Mouse (Mus musculus) kidney, postnatal 14 days (tissue): ENCODE measurements around the gene Itih1.
A peak's percentile ranks its signal among the peaks of the same experiment; 100 is the strongest.

ENCODE experiments used
- DNase-seq: peaks from one replicate; pipeline ENCODE4 v3.0.0; 2022; ENCODE audit warnings: mixed read lengths

Gene Itih1

GRCm38 (mm10) chr14:30943038-30943437 is at the start of gene Itih1:
Itih1 (minus strand) TSS chr14:30943289.
- peak; percentile 17 for DNase-seq

DNA sequence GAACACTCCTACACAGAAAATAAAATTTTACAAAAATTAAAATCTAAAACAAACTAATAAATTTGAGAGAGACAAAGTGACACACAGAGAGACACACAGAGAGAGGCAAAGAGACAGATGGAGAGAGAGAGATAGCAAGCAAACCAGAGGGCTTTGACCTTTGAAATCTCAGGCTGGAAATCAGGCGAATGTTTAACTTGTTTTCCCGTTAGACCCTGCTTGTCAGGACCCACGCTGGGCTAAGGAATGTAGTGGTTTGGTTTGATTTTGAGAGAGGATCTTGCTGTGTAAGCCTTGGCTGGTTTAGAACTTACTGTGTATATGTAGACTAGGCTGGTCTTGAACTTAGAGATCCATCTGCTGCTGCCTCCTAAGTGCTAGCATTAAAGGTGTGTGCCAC is 33.1 kb upstream of the Itih1 start:
- peak; percentile 61 for DNase-seq

- peak; percentile 38 for DNase-seq
These were observed 31.1 kb upstream of the Itih1 start for GRCm38 (mm10) chr14:30974204-30974603.

GRCm38 (mm10) chr14:30960366-30960765 is 17.3 kb upstream of the Itih1 start:
- DNase-seq, result peak; percentile 46

GRCm38 (mm10) chr14:30959031-30959430 is 15.9 kb upstream of the Itih1 start:
- DNase-seq, result no peak

GRCm38 (mm10) chr14:30958517-30958916 is 15.4 kb upstream of the Itih1 start:
- no peak for DNase-seq

GRCm38 (mm10) chr14:30951154-30951825 is 8.2 kb upstream of the Itih1 start, which contains the start of gene Nek4:
Nek4 (plus strand) TSS chr14:30951377.
- peak; percentile 98 for DNase-seq

DNA sequence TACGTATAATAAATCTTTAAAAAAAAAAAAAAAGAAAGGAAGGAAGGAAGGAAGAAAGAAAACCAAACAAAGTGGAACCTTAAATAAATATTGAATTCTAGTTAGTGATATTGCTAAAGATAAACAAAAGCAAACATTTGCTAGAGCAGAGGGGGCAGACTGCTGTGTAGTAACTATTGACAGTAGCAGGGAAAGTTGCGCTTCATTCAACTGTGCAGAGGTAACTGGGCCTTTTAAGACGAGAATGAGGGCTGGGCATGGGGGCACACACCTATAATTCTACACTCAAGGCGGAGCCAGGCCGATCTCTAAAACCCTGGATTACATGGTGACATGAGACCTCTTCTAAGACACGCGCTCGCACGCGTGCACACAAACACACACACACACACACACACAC is 6.9 kb upstream of the Itih1 start:
- no peak for DNase-seq

- DNase-seq, result no peak
These were observed 1.7 kb upstream of the Itih1 start for GRCm38 (mm10) chr14:30944745-30945144.

DNA sequence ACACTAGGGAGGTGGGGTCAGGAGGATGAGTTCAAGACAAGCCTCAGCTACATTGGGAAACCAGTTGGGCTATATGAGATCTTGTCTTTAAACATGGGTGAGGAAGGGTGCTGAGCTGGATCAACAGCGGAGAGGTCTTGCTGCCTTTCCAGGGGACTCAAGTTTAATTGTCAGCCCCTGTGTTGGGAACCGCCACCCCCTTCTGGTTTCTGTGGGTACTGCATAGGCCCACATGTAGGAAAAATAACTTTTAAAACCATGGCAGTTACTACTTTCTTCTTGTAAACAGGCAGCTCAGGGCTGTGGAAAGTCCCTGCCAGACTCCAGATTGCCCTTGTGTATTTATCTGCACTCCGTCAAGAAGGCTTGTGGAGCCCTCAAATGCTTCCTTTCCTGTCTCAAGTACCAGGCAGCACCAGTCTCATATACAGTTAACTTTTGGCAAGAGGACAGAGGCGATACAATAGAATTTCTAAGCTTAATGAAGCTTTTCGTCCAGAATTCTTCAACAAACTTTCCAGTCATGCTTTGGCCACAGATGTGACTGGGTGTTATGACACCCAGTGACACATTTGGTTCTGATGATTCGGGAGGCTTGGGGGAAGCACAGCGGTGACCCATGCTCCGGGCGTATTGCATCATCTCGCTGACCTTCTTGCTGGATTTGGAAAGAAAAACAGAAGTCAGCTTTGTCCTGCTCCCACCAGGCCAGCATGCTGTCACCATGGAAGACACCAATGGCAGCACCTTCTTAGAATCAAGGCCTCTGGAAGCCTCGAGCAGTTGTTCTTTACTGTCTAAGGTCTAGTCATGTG is 978 bp upstream of the Itih1 start:
- peak; percentile 73 for DNase-seq

DNA sequence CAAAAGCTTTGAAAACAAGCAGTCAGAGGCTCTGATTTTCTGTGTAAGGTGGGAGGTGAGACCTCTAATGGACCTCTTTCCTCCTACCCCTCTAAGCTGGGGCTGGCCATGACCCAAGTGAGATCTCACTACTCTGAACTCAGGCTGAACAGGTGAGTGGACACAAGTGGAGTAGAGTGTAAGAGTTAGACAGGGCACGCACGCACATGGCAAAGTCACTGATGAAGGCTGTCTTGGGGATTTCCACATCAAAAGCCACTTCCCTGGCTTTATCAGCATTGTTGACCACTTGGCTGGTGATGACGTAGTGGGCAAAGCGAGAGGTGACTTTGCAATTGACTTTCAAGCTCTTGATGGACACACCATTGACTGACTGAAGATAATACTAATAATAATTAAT is 835 bp downstream of the Itih1 start:
- no peak for DNase-seq

GRCm38 (mm10) chr14:30933351-30933750 is 9.7 kb downstream of the Itih1 start:
- DNase-seq, result no peak

- DNase-seq, result no peak
These were observed 12.7 kb downstream of the Itih1 start for GRCm38 (mm10) chr14:30930386-30930785.

- no peak for DNase-seq
These were observed 17.6 kb downstream of the Itih1 start for GRCm38 (mm10) chr14:30925492-30925891.

- peak; percentile 28 for DNase-seq
These were observed 19.5 kb downstream of the Itih1 start, which contains the start of gene Itih3 for GRCm38 (mm10) chr14:30923375-30924105. Itih3 (minus strand) TSS chr14:30923760.

- no peak for DNase-seq
These were observed 20.9 kb downstream of the Itih1 start for GRCm38 (mm10) chr14:30922053-30922670.

DNA sequence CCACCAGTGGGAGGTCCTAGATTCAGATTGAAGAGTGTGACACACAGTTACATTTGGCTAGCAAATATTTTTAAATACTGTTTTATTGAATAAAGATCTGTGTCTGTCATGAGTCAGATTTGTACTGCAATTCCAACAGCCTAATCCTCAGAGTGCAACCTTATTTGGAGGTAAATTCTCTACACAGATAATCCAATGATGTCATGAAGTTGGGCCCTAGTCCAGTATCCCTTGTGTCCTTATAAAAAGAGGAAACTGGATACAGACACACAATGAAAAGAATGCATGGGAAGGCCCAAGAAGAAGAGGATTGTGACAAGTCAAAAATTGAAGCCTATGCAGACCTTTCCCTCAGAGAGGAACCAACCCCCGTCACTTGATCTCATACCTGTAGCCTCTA is 26.6 kb downstream of the Itih1 start:
- no peak for DNase-seq

DNA sequence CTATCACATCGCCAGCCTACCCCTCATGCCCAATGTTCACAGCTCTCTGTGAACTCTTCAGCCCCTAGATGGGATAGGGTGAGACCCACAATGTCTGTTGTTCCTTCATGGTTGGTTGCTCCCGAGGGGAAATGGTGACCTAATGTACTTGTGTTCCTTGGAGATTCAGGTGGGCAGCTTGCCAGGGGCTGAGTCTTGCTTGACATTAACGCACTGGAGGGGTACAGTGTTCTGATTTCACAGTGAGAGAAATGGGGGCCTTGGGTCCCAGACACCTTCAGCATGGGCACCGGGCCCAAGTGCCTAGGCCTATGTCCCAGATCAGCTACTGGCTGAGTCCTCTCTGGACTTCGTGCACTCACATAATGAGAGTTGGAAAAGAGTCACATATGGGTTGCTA is 29.7 kb downstream of the Itih1 start:
- DNase-seq, result peak; percentile 69

- DNase-seq, result peak; percentile 39
These were observed 30.4 kb downstream of the Itih1 start for GRCm38 (mm10) chr14:30912641-30913040.

GRCm38 (mm10) chr14:30911141-30911540 is 31.9 kb downstream of the Itih1 start:
- no peak for DNase-seq

DNA sequence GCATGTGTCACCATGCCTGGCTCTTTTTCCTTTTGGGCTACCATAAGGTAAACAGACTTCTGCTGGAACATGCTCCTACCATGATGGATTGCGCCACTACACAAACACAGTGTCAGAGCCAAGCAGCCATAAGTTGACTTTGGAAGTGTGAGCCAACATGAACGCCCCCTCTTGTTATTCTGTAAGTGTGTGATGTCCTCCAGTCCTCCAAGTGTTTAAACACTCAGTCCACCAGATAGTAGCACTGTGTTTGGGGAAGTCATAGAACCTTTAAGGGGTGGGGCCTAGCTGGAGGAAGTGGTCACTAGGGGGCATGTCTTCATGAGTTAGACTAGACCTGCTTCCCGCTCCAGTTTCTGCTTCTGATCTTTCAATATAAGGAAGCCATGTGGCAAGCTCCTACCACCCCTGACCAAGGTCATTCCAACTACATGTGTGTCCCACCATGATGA is 35.2 kb downstream of the Itih1 start:
- no peak for DNase-seq

DNA sequence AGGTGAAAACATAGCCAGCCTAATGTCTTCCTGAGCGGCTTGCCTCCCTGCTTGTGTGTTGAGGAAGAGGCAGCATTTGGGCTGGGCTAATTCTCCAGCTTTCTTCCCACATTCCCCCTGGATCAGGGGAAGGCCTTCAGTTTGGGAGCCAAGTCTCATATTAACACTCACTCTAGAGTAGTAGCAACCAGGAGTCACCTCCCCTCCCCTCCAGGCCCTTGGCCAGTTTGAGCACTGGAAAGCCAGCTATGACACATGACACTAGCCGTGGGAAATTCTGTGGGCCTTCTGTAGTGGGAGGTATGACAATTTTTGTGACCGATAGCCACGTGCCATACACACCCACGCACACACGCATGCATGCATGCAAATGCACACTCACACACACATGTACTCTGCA is 37.1 kb downstream of the Itih1 start:
- DNase-seq, result no peak

DNA sequence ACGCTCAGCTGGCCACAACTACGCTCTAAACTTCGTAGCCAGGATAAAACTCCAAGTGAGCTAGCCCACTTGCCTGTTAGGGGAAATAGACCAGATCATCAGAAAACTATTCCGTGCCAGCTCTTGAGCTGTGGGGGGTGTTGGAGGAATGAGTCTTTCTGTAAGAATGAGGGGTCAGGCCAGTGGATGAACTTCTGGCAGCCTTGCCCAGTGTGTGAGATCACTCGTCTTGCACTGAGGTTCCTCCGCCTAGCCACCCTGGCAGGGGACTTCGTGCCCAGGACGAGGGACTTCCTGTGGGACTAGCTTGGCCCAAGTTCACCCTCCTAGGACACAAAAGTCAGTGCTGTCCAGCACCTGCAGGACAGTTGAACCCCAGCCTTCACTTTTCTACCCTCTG is 38.8 kb downstream of the Itih1 start:
- DNase-seq, result no peak
